Mouse (Mus musculus) kidney, postnatal 14 days (tissue): Measurements from ENCODE around the gene Sp100.
A peak's percentile ranks its signal among the peaks of the same experiment; 100 is the strongest.
"Not testable (repeated sequence)": the region's sequence is repeated elsewhere in the genome, so short reads cannot be mapped to it uniquely, and the experiment has no call there.

ENCODE experiments used
- DNase-seq: peaks from one replicate; pipeline ENCODE4 v3.0.0; 2022; ENCODE audit warnings: mixed read lengths

Gene Sp100

GRCm38 (mm10) chr1:85649881-85650280 is at the start of gene Sp100:
Gene Sp100 (plus strand): TSS chr1:85649988.
- DNase-seq, result peak; percentile 33

- not testable (repeated sequence) for DNase-seq
Observed at GRCm38 (mm10) chr1:85600078-85600477, 49.7 kb upstream of the Sp100 start, which contains the start of gene Sp140. Gene Sp140 (plus strand): TSS chr1:85600378.

- not testable (repeated sequence) for DNase-seq
Observed at GRCm38 (mm10) chr1:85600794-85601193, 49.0 kb upstream of the Sp100 start.

GRCm38 (mm10) chr1:85604341-85604740 is 45.4 kb upstream of the Sp100 start:
- DNase-seq, result not testable (repeated sequence)

GRCm38 (mm10) chr1:85608361-85608760 is 41.4 kb upstream of the Sp100 start:
- DNase-seq, result not testable (repeated sequence)

GRCm38 (mm10) chr1:85610581-85610980 is 39.2 kb upstream of the Sp100 start:
- DNase-seq, result not testable (repeated sequence)

GRCm38 (mm10) chr1:85615096-85615495 is 34.7 kb upstream of the Sp100 start:
- DNase-seq, result not testable (repeated sequence)

GRCm38 (mm10) chr1:85615819-85616218 is 34.0 kb upstream of the Sp100 start:
- DNase-seq, result not testable (repeated sequence)

- DNase-seq, result not testable (repeated sequence)
Observed at GRCm38 (mm10) chr1:85617161-85617560, 32.6 kb upstream of the Sp100 start.

- DNase-seq, result not testable (repeated sequence)
Observed at GRCm38 (mm10) chr1:85618689-85619088, 31.1 kb upstream of the Sp100 start.

- DNase-seq, result not testable (repeated sequence)
Observed at GRCm38 (mm10) chr1:85636936-85637335, 12.9 kb upstream of the Sp100 start.

- not testable (repeated sequence) for DNase-seq
Observed at GRCm38 (mm10) chr1:85638144-85638543, 11.6 kb upstream of the Sp100 start.

- DNase-seq, result not testable (repeated sequence)
Observed at GRCm38 (mm10) chr1:85650524-85650923, 736 bp downstream of the Sp100 start.

- DNase-seq, result peak; percentile 27
Observed at GRCm38 (mm10) chr1:85651770-85652275, 2.0 kb downstream of the Sp100 start.

- DNase-seq, result peak; percentile 33
Observed at GRCm38 (mm10) chr1:85657211-85657610, 7.4 kb downstream of the Sp100 start.

GRCm38 (mm10) chr1:85664266-85664665 is 14.5 kb downstream of the Sp100 start:
- DNase-seq, result no peak

- DNase-seq, result peak; percentile 32
Observed at GRCm38 (mm10) chr1:85680226-85680625, 30.4 kb downstream of the Sp100 start.

GRCm38 (mm10) chr1:85686666-85687065 is 36.9 kb downstream of the Sp100 start:
- no peak for DNase-seq

GRCm38 (mm10) chr1:85687346-85687745 is 37.6 kb downstream of the Sp100 start:
- no peak for DNase-seq

- no peak for DNase-seq
Observed at GRCm38 (mm10) chr1:85690544-85690943, 40.8 kb downstream of the Sp100 start.

- no peak for DNase-seq
Observed at GRCm38 (mm10) chr1:85692281-85692680, 42.5 kb downstream of the Sp100 start.

- no peak for DNase-seq
Observed at GRCm38 (mm10) chr1:85693280-85693679, 43.5 kb downstream of the Sp100 start.

GRCm38 (mm10) chr1:85695646-85696045 is 45.9 kb downstream of the Sp100 start:
- DNase-seq, result no peak

GRCm38 (mm10) chr1:85697721-85698493 is 48.1 kb downstream of the Sp100 start:
- DNase-seq, result no peak
